Mouse (Mus musculus) CD4-positive naive resting alpha-beta T cell, adult 57 days (primary cell): Measurements from ENCODE around the gene Sag. TPM values are rescaled to one million over a fixed set of nuclear protein-coding genes. Genes with fewer than 3 reads are reported as not detected.

ENCODE experiments used
- total RNA-seq: library from RNA; stranded (reverse); gene quantifications from one replicate; pipeline ENCODE4 v1.2.4, GENCODE M21; 2023

Sag gene
- total RNA-seq = 7.3 TPM

GRCm38 (mm10) chr1:87803576-87803975 lies at the start of gene Sag:
Sag (plus strand) TSS chr1:87803680.

GRCm38 (mm10) chr1:87755641-87756470 lies 47.6 kb upstream of the Sag start, which contains the start of gene Atg16l1:
Atg16l1 (plus strand) TSS chr1:87755870.

DNA sequence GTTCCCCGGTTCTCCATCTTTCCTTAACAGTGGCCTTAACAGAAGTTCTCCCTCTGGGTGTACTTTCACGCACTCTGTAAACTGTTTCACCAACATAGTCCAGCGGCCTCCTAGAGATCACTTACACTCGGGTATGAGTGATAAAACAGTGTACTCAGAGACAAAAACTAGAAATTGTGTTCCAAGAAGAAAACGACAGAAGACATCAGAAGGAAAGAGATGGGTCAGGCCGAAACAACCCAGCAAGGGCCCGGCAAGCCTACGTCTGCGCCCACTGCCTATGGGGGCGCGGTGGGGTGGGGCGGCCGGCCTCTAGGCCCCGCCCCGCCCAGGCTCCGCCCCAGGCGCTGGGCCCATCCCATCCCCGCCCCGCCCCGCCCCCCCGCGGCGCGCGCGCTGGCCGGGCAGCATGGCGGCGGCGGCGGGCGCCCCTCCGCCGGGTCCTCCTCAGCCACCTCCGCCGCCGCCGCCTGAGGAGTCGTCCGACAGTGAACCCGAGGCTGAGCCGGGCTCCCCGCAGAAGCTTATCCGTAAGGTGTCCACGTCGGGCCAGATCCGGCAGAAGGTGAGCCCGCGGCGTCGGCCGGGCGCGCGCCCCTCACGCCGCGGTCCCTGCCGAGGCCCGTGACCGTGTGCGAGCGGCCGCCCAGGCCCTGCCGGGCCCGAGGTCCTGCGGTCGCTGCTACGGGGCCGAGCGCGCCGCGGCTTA lies 49.6 kb downstream of the Sag start, which contains the start of gene Dgkd:
TSS of gene Dgkd (plus strand) at position 396 of the 709 bp plus-strand sequence.

Other genes with a start within 250 kb of the Sag start
- gene Ngef, start 229.8 kb upstream of the Sag start, total RNA-seq = not detected
- gene Inpp5d, start 183.4 kb upstream of the Sag start, total RNA-seq = 245 TPM
- gene Atg16l1, start 47.8 kb upstream of the Sag start, total RNA-seq = 93.1 TPM
- gene Dgkd, start 49.6 kb downstream of the Sag start, total RNA-seq = 259 TPM
- 28.5 TPM for gene Usp40, start 204.9 kb downstream of the Sag start, total RNA-seq